Mouse (Mus musculus) CD4-positive, CD25-positive, alpha-beta regulatory T cell, adult 2 months (primary cell): Measurements from ENCODE around the gene Col19a1.

ENCODE experiments used
- DNase-seq: peaks from one replicate; pipeline ENCODE4 v3.0.0-alpha.2; 2012; ENCODE audit warnings: low read depth, low spot score

Gene Col19a1

GRCm38 (mm10) chr1:24230428-24230827 lies 356.8 kb downstream of the Col19a1 start:
- DNase-seq: no peak

GRCm38 (mm10) chr1:24229552-24229951 lies 357.7 kb downstream of the Col19a1 start:
- DNase-seq: no peak

- DNase-seq: no peak
Measured at GRCm38 (mm10) chr1:24226941-24227711, 360.1 kb downstream of the Col19a1 start.

GRCm38 (mm10) chr1:24225825-24226526 lies 361.3 kb downstream of the Col19a1 start:
- DNase-seq: no peak

GRCm38 (mm10) chr1:24222981-24223612 lies 364.2 kb downstream of the Col19a1 start:
- no peak for DNase-seq

GRCm38 (mm10) chr1:24222231-24222630 lies 365.0 kb downstream of the Col19a1 start:
- DNase-seq: no peak

GRCm38 (mm10) chr1:24219041-24219440 lies 368.2 kb downstream of the Col19a1 start:
- DNase-seq: no peak
